Mouse (Mus musculus) cortical plate, adult 2 months (tissue): Measurements from ENCODE around the gene Prox1. TPM values are rescaled to one million over a fixed set of nuclear protein-coding genes. Genes with fewer than 3 reads are reported as not detected.
A peak's percentile ranks its signal among the peaks of the same experiment; 100 is the strongest.

Experiments
- H3K27ac ChIP-seq: fragments of 200-500 bp; 2 replicates; pipeline ENCODE4 v1.5.1; 2012; ENCODE audit warnings: low read length, control low read depth, inconsistent platforms; ENCODE audit not compliant: insufficient read depth
- H3K4me1 ChIP-seq: fragments of 200-500 bp; 2 replicates; pipeline ENCODE4 v1.6.1; 2011; ENCODE audit warnings: low read length; ENCODE audit not compliant: control insufficient read depth, insufficient read depth
- H3K4me3 ChIP-seq: fragments of 200-500 bp; 2 replicates; pipeline ENCODE4 v1.5.1; 2011; ENCODE audit warnings: mild to moderate bottlenecking, low read length, control low read depth; ENCODE audit not compliant: insufficient read depth
- CTCF ChIP-seq: fragments of 200-500 bp; IDR thresholded peaks from 2 replicates; pipeline ENCODE4 v1.5.1; 2011; ENCODE audit warnings: mild to moderate bottlenecking, control low read depth, low read length; ENCODE audit not compliant: insufficient read depth; ENCODE audit errors: extremely low read depth
- POLR2A ChIP-seq: fragments of 200-500 bp; IDR thresholded peaks from 2 replicates; pipeline ENCODE4 v1.6.1; 2011; ENCODE audit warnings: mild to moderate bottlenecking, low read length, control low read depth; ENCODE audit not compliant: insufficient read depth; ENCODE audit errors: extremely low read depth
- polyA plus RNA-seq: library from polyadenylated mRNA; depleted of rRNA; stranded (reverse); fragments of >200 nt; gene quantifications from 2 replicates; pipeline ENCODE4 v1.2.3, GENCODE M21; 2012

Prox1 gene
- polyA plus RNA-seq, 1 experiment, result 5.6 TPM

DNA sequence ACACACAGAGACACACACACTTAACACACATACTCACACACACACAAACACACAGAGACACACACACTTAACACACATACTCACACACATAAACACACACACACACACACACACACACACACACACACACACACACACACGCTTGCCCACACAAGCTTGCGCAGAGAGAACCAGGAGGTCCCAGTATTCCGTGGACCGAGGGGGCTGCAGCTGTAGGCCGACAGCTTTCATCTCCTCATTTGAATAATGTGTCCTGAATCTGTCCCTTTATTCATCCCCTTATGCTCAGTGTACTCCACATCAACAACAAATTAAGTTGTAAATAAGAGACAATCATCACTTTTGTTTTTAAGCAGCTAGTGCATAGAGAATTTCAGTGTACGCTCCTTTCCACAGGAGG lies 17.9 kb downstream of the Prox1 start:
- no peak for TF ChIP-seq POLR2A
- no peak for TF ChIP-seq CTCF
- Histone ChIP-seq H3K27ac (peak overlapping the region; percentile 20; the same call in 1 of the 2 replicates), H3K4me1 (no peaks in the 10 kb centered on the region), H3K4me3 (no peak overlapping the region)

DNA sequence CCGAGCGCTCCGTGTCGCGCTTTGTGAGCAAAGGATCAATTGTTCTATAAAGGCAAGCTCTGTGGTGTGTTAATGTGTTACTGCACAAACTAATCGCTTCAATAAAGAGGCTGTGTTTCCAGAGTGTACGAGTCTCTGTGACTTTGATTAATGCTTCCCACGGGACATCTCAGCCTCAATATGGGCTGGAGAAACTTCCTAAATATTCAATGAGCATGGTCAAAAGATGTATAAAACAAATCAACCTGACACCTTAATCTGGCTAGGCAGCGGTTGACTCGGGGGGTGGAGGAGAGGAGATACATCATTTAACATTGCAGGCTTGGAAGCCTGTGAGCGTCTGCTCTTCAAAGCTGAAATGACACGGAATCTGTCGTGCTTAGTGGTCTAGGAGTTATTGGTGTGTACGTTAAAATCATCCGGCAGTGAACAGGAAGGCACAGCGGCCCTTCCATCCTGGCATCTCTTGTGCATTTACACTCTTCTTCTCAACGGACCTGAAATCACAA lies 21.2 kb downstream of the Prox1 start:
- TF ChIP-seq POLR2A, result no peak
- no peak for TF ChIP-seq CTCF
- no peak overlapping the region for H3K4me3 ChIP-seq
- H3K27ac ChIP-seq, result no peak overlapping the region
- H3K4me1 ChIP-seq, result no peaks in the 10 kb centered on the region

DNA sequence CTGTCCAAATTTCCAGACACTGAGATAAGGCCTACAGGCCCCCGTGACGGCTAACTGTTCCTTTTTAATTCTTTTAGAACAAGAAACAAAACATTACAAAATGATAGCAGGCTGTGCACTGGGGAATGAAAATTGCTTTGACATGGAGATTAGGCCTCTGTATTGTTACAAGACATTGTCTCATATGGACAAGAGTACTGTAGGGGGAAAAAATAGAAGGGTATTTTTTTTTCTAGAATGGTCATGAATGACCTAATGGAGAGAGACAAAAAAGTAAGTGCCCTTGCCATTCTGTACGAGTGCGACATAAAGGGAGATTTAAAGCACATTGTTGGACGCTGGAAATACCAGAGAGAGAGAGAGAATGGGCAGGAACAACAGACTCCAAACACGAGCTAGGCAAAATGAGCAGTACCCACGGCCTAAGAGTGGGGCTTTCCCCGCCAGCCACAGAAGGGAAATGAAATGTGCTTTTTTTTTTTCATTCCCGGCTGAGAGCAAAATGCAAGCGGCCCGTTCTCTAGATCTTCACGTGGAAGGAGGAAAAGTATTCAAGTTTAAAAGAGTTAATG lies 21.8 kb downstream of the Prox1 start:
- no peak overlapping the region for H3K27ac ChIP-seq
- TF ChIP-seq POLR2A, result no peak
- TF ChIP-seq CTCF, result no peak
- no peaks in the 10 kb centered on the region for H3K4me1 ChIP-seq
- no peak overlapping the region for H3K4me3 ChIP-seq

DNA sequence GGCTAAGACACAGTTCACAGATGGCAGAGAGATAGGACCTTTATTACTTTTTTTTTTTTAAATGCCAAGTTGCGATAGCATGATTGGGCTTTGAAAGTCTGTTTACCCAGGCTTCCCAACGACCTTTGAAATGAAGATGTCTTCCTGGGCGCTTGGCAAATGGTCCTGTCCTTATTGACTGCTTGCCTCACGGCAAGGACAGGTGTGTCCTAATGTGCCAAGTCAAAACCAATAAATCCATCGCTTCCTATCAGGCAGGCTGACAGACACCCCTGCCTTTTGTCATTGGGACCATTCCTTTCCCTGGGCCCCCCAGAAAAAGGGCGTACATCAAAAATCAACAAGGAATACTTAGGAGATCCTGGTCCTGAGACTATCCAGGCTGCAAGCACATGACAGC lies 22.7 kb downstream of the Prox1 start:
- TF ChIP-seq CTCF, result no peak
- TF ChIP-seq POLR2A, result no peak
- Histone ChIP-seq H3K4me1 (no peaks in the 10 kb centered on the region), H3K4me3 (no peak overlapping the region), H3K27ac (no peak overlapping the region)

DNA sequence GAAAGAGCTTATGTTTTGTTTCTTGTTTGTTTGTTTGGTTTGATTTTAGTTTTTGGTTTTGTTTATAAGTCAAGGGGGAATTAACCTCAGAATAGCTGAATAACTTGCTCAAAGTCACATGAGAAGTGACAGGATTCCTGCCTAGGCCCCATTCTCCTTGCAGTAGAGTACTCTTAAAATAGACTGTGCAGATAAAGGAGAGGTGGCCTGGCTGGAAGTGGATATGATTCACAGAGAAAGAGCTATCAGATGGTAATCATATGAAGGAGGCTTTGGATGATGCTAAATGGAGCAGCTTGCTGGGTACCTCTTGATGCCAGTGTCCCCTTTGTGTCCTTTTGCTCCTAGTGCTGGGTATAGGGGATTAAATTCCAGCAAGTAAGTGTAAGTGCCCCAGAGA lies 26.1 kb downstream of the Prox1 start:
- Histone ChIP-seq H3K27ac (no peak overlapping the region), H3K4me3 (no peak overlapping the region), H3K4me1 (no peaks in the 10 kb centered on the region)
- no peak for TF ChIP-seq CTCF
- no peak for TF ChIP-seq POLR2A

DNA sequence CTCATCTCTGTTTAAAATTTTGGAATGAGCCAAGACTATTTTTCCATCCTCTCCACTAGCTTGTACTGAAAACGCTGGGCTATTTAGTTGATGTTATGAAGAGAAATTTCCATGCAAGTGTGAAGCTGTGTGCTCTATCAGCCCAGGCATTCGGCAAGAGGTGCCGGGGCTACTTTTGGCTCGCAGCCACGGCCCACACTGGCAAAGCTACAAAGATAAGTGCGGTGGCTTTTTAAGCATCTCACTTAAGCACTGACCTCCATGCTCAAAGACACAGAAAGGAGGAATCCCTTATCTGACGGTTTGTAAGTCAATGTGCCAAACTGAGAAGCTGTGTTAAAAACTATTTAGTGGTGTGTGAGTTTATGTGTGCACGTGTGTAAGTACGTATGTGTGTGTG lies 26.9 kb downstream of the Prox1 start:
- Histone ChIP-seq H3K4me3 (no peak overlapping the region), H3K27ac (no peak overlapping the region), H3K4me1 (no peaks in the 10 kb centered on the region)
- TF ChIP-seq POLR2A (no peak), CTCF (no peak)

DNA sequence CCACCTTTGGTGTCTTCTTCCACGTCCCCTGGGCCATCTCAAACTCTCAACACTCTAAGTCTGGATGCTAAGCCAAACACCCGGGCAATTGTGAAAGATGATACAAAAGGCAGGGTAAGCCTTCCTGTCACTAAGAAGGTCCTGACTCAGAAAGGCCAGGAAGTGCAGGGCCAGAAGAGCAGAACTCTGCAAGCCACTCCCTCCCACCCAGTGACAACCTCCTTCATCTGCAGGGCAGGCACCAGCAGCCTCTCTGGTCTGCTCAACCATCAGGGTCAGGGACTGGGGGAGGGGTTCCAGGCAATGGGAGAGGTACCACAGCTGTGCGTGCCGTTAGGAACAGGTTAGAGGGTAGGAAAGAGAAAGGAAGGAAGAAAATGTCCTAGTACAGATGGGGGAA lies 27.9 kb downstream of the Prox1 start:
- H3K4me3 ChIP-seq, result no peak overlapping the region
- H3K27ac ChIP-seq, result no peak overlapping the region
- TF ChIP-seq POLR2A, result no peak
- no peak for TF ChIP-seq CTCF
- H3K4me1 ChIP-seq, result no peaks in the 10 kb centered on the region

DNA sequence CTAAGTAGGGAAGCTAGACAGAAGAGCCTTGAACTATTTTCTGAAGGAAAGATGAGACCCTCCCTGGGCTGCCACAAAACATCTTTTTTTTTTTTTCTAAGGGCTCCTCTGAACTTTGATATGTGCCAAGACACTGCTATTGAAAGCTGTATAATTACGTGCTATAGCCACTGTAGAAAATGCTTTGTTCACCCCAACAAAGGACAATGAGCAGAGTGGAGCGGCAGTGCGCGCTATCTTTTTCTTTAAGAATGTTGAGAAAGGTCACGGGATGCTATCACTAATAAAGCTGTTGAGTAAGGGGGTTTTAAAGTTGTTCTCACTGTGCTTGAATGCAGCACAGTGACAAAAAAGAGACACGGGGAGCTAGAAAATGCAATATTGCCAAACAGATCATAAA lies 30.0 kb downstream of the Prox1 start:
- Histone ChIP-seq H3K4me1 (no peaks in the 10 kb centered on the region), H3K27ac (no peak overlapping the region), H3K4me3 (no peak overlapping the region)
- no peak for TF ChIP-seq POLR2A

DNA sequence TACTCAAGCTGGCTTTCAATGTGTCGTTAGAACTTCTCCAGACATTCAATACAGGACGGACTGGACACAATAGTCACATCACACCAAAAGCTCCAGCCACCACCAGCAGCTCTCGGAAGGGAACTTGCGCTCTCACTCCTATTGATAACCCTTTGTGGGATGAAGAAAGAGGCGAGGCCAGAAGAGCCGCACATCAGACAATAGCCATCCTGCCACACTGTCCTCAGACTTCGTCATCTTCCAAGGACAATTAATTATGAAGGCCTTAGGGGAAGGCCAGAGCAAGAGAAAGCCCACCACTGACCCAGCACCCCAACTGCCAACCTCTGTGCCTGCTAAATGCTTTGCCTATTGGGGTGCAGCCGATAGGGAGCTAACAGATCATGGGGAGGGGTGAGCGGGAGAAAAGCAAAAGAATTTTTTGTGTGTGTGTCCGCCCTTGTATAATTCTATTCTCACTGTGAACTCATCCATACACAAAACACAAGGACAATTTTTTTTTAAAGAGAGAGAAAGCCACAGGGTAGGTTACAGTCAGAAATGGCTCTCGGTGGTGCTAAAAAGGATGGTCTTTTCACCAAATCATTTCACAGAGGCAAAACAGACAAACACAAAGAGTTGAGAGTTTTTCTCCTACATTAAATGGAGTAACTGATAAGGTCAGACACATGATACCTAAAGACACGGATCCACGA lies 30.7 kb downstream of the Prox1 start:
- TF ChIP-seq POLR2A, result no peak
- TF ChIP-seq CTCF, result no peak
- no peak overlapping the region for H3K27ac ChIP-seq
- no peak overlapping the region for H3K4me3 ChIP-seq
- H3K4me1 ChIP-seq, result no peaks in the 10 kb centered on the region

DNA sequence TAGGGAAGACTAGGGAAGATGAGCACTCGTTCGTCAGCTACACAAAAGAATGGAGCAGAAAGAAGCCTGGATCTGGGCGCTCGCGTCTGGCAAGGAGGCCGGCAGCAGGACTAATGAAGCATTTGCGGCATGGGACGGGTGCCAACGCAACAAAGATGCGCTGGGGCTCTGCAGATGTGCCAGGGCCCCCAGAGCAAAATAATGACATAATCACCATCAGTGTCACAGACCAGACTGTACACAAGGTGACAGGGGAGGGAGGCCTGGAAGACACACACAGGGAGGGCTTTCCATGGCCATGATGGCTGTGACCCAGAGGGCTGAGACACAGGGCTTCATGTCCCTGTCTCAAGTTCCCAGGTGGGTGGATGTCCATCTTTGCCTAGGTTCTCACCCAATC lies 32.6 kb downstream of the Prox1 start:
- no peak overlapping the region for H3K4me3 ChIP-seq
- TF ChIP-seq POLR2A, result no peak
- no peak for TF ChIP-seq CTCF
- H3K4me1 ChIP-seq, result no peaks in the 10 kb centered on the region
- H3K27ac ChIP-seq, result no peak overlapping the region

DNA sequence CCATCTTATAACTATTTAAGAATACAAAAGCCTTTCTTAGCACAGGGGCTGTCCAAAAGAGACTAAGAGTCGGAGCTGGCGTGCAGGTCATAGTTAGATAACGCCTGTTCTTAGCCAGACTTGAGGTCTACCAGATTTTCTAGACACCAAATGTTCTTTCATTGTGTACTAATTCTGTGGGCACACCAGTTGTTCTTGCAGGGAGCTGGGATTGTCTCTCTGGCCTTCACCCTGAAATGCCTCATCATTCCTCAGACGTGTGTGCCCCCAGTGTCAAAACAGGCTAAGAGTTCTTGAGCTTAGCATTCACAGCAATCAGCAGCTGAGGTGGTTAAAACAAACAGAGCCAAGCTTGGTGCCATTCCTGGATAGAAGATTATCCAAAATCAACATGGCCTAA lies 37.6 kb downstream of the Prox1 start:
- TF ChIP-seq POLR2A (no peak), CTCF (no peak)
- no peaks in the 10 kb centered on the region for H3K4me1 ChIP-seq
- no peak overlapping the region for H3K4me3 ChIP-seq
- no peak overlapping the region for H3K27ac ChIP-seq
